Mouse (Mus musculus) ES-E14 (cell line): Measurements from ENCODE around the gene Ralgps1. TPM values are rescaled to one million over a fixed set of nuclear protein-coding genes. Genes with fewer than 3 reads are reported as not detected.

Experiments used
- DNase-seq: peaks from one replicate; pipeline ENCODE4 v3.0.0-alpha.2; 2013; ENCODE audit warnings: low read depth, low spot score
- H3K27ac ChIP-seq: 2 replicates; pipeline ENCODE4 v1.5.1; 2012; ENCODE audit warnings: low read depth, mild to moderate bottlenecking, low read length, moderate library complexity, mixed read lengths; ENCODE audit not compliant: poor library complexity, insufficient read depth, severe bottlenecking
- H3K36me3 ChIP-seq: 2 replicates; pipeline ENCODE4 v1.6.1; 2012; ENCODE audit warnings: mild to moderate bottlenecking, low read length, moderate library complexity, mixed read lengths; ENCODE audit not compliant: control insufficient read depth, poor library complexity, insufficient read depth, severe bottlenecking
- H3K4me1 ChIP-seq, 2 experiments: fragments of 150-350 bp in 1 of 2; sonication (generic) in 1 of 2; 2 replicates each; pipeline ENCODE4 v1.6.1; 2012; ENCODE audit warnings: low read length in 2 of 2, mild to moderate bottlenecking in 1 of 2, mixed read lengths in 1 of 2; ENCODE audit not compliant: control insufficient read depth in 2 of 2, insufficient read depth in 2 of 2, poor library complexity in 1 of 2
- H3K4me3 ChIP-seq, 2 experiments: fragments of 150-350 bp in 1 of 2; sonication (generic) in 1 of 2; 2 replicates each; pipeline ENCODE4 v1.5.1; 2012; ENCODE audit warnings: low read length in 2 of 2, low read depth in 1 of 2, mild to moderate bottlenecking in 1 of 2, mixed read lengths in 1 of 2; ENCODE audit not compliant: insufficient read depth in 1 of 2, poor library complexity in 1 of 2, severe bottlenecking in 1 of 2
- H3K9ac ChIP-seq: 2 replicates; pipeline ENCODE4 v1.6.1; 2012; ENCODE audit warnings: low read depth, mild to moderate bottlenecking, low read length, mixed read lengths; ENCODE audit not compliant: poor library complexity, insufficient read depth, severe bottlenecking
- H3K9me3 ChIP-seq: fragments of 150-350 bp; sonication (generic); 2 replicates; pipeline ENCODE4 v1.6.1; 2012; ENCODE audit warnings: low read depth, mild to moderate bottlenecking, low read length; ENCODE audit not compliant: control insufficient read depth, insufficient read depth
- CHD2 ChIP-seq: IDR thresholded peaks from 2 replicates; pipeline ENCODE4 v1.6.1; 2014; ENCODE audit warnings: mild to moderate bottlenecking, low read depth, low read length, inconsistent platforms
- HCFC1 ChIP-seq: IDR thresholded peaks from 2 replicates; pipeline ENCODE4 v1.6.1; 2012; ENCODE audit warnings: low read length, inconsistent platforms, borderline replicate concordance; ENCODE audit not compliant: insufficient read depth
- MAFK ChIP-seq: IDR thresholded peaks from 2 replicates; pipeline ENCODE4 v1.6.1; 2014; ENCODE audit warnings: mild to moderate bottlenecking, low read depth, low read length, inconsistent platforms; ENCODE audit not compliant: insufficient read depth
- ZC3H11A ChIP-seq: IDR thresholded peaks from 2 replicates; pipeline ENCODE4 v1.6.1; 2012; ENCODE audit warnings: low read depth, mild to moderate bottlenecking, inconsistent platforms, low read length, borderline replicate concordance
- ZNF384 ChIP-seq: IDR thresholded peaks from 2 replicates; pipeline ENCODE4 v1.6.1; 2012; ENCODE audit warnings: low read depth, low read length, inconsistent platforms
- in situ Hi-C, 2 experiments: fragments of 600-800 bp; cut with MboI; formaldehyde crosslinking; loops; one replicate each; pipeline ENCODE4 v1.15.1; 2025; ENCODE audit warnings: low sequenced_read_pairs in 2 of 2, inconsistent platforms in 1 of 2; ENCODE audit not compliant: unreplicated experiment in 2 of 2
- total RNA-seq: library from RNA; depleted of rRNA; stranded (reverse); fragments of 300-350 nt; gene quantifications from 2 replicates; pipeline ENCODE4 v1.2.3, GENCODE M21; 2012

Gene Ralgps1
- total RNA-seq, 1 experiment, result 5.4 TPM

- Histone ChIP-seq H3K36me3 (peaks cover 2% of the 10 kb centered on the region; the same call in 1 of the 2 replicates), H3K4me1 (peaks cover 3 to 11% of the 10 kb centered on the region in 2 experiments; a peak in 2 of 4 replicates), H3K9me3 (no peaks in the 10 kb centered on the region), H3K4me3 (no peak overlapping the region), H3K27ac (no peak overlapping the region), H3K9ac (no peak overlapping the region)
- in situ Hi-C loops, result no loop called here
- DNase-seq, result no peak
- TF ChIP-seq ZNF384 (no peak), HCFC1 (no peak), ZC3H11A (no peak), CHD2 (no peak), MAFK (no peak)
These were observed 52.8 kb downstream of the Ralgps1 start for GRCm38 (mm10) chr2:33318491-33318964.

- no peaks in the 10 kb centered on the region for H3K9me3 ChIP-seq
- TF ChIP-seq ZC3H11A (no peak), MAFK (no peak), CHD2 (no peak), ZNF384 (no peak), HCFC1 (no peak)
- peak; percentile 29 for DNase-seq
- peaks cover 3 to 11% of the 10 kb centered on the region in 2 experiments; a peak in 2 of 4 replicates for H3K4me1 ChIP-seq
- H3K9ac ChIP-seq, result no peak overlapping the region
- H3K36me3 ChIP-seq, result 0 out of 2 replicates have a peak, but pooled peaks cover 2% of the 10 kb centered on the region
- no peak overlapping the region for H3K4me3 ChIP-seq
- in situ Hi-C loops, result no loop called here
- H3K27ac ChIP-seq, result no peak overlapping the region
These were observed 54.8 kb downstream of the Ralgps1 start for GRCm38 (mm10) chr2:33316516-33316915.

- no peak for DNase-seq
- TF ChIP-seq ZC3H11A (no peak), HCFC1 (no peak), MAFK (no peak), CHD2 (no peak), ZNF384 (no peak)
- H3K9me3 ChIP-seq, result no peaks in the 10 kb centered on the region
- H3K9ac ChIP-seq, result no peak overlapping the region
- no peak overlapping the region for H3K27ac ChIP-seq
- H3K4me3 ChIP-seq, result no peak overlapping the region
- H3K36me3 ChIP-seq, result 0 out of 2 replicates have a peak, but pooled peaks cover 2% of the 10 kb centered on the region
- in situ Hi-C loops, result no loop called here
- H3K4me1 ChIP-seq, result peaks cover 3 to 11% of the 10 kb centered on the region in 2 experiments; a peak in 2 of 4 replicates
These were observed 55.3 kb downstream of the Ralgps1 start for GRCm38 (mm10) chr2:33316063-33316405.

GRCm38 (mm10) chr2:33315233-33316062 is 55.8 kb downstream of the Ralgps1 start:
- Histone ChIP-seq H3K27ac (no peak overlapping the region), H3K4me3 (no peak overlapping the region), H3K9ac (no peak overlapping the region), H3K36me3 (0 out of 2 replicates have a peak, but pooled peaks cover 2% of the 10 kb centered on the region), H3K9me3 (no peaks in the 10 kb centered on the region), H3K4me1 (peaks cover 3 to 8% of the 10 kb centered on the region in 2 experiments; a peak in 2 of 4 replicates)
- no peak for DNase-seq
- in situ Hi-C loops, result no loop called here
- TF ChIP-seq MAFK (no peak), CHD2 (no peak), ZC3H11A (no peak), HCFC1 (no peak), ZNF384 (no peak)
